Mouse (Mus musculus) testis, adult 2 months (tissue): ENCODE measurements at regions not wholly inside any gene's neighbourhood (a gene's known extent, or its start where the extent isn't known, plus 50 kb on each side); places are given as distances from the start of the nearest gene placed in this dataset.

ENCODE experiments used
- H3K27ac ChIP-seq: fragments of 200-500 bp; 2 replicates; pipeline ENCODE4 v1.5.1; 2012; ENCODE audit warnings: low read depth, low read length; ENCODE audit not compliant: control insufficient read depth, insufficient read depth
- H3K27me3 ChIP-seq: fragments of 200-500 bp; 2 replicates; pipeline ENCODE4 v1.6.1; 2012; ENCODE audit warnings: mild to moderate bottlenecking, low read length, moderate library complexity; ENCODE audit not compliant: control insufficient read depth, insufficient read depth
- H3K36me3 ChIP-seq: fragments of 200-500 bp; 2 replicates; pipeline ENCODE4 v1.6.1; 2012; ENCODE audit warnings: mild to moderate bottlenecking, low read length; ENCODE audit not compliant: control insufficient read depth, insufficient read depth
- H3K4me1 ChIP-seq: fragments of 200-500 bp; 2 replicates; pipeline ENCODE4 v1.6.1; 2012; ENCODE audit warnings: low read length; ENCODE audit not compliant: control insufficient read depth, insufficient read depth
- H3K4me3 ChIP-seq: fragments of 200-500 bp; 2 replicates; pipeline ENCODE4 v1.5.1; 2012; ENCODE audit warnings: low read depth, mild to moderate bottlenecking, low read length, moderate library complexity, mixed read lengths; ENCODE audit not compliant: control insufficient read depth
- CTCF ChIP-seq: fragments of 200-500 bp; IDR thresholded peaks from 2 replicates; pipeline ENCODE4 v1.5.1; 2012; ENCODE audit warnings: low read depth, mild to moderate bottlenecking, inconsistent platforms, low read length, moderate library complexity; ENCODE audit not compliant: control insufficient read depth, insufficient read depth, insufficient replicate concordance
- POLR2A ChIP-seq: fragments of 200-500 bp; IDR thresholded peaks from 2 replicates; pipeline ENCODE4 v1.6.1; 2012; ENCODE audit warnings: low read depth, mild to moderate bottlenecking, inconsistent platforms, low read length, moderate library complexity; ENCODE audit not compliant: control insufficient read depth

DNA sequence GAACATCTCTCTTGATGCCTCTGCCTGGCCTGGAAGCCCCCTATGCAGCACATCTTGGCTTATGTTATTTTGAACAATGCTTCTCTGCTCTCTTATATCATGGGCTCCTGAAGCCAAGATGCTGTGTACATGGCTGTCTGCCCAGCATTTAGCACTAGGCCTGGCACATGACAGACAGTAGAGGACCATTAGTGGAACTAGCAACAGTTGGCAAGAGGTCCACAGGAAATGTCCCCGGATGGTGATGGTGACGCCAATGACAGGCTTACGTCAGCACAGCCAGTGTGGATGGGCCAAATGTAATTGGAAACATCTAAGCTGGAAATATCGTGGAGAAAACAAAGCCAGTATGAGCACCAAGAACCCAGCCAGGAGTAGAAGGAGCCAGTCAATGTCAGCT is 567.1 kb upstream of the Mgmt start:
- Histone ChIP-seq H3K27me3 (no peaks in the 10 kb centered on the region), H3K36me3 (no peaks in the 10 kb centered on the region), H3K27ac (no peak overlapping the region), H3K4me3 (no peak overlapping the region), H3K4me1 (no peaks in the 10 kb centered on the region)
- TF ChIP-seq CTCF (no peak), POLR2A (no peak)

DNA sequence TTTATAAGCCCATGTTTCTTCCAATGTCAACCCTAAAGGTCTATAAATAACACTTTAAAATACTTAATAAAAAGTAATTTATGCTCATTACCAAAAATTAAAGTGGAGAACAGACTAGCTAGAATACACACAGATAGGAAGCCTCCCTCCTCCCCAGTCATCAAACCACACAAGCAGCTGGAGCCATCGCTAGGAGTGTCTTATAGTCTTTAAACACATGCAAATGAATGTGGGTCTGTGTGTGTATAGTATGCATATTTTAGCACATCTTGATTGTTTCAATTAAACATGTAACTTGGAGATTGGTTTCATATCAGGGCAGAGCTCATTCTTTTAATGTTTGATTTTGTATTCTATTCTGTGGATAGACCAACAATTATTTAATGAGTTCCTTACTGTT is 564.0 kb upstream of the Mgmt start:
- H3K4me1 ChIP-seq = no peaks in the 10 kb centered on the region
- no peaks in the 10 kb centered on the region for H3K27me3 ChIP-seq
- no peaks in the 10 kb centered on the region for H3K36me3 ChIP-seq
- H3K4me3 ChIP-seq = no peak overlapping the region
- TF ChIP-seq POLR2A (no peak), CTCF (no peak)
- no peak overlapping the region for H3K27ac ChIP-seq

DNA sequence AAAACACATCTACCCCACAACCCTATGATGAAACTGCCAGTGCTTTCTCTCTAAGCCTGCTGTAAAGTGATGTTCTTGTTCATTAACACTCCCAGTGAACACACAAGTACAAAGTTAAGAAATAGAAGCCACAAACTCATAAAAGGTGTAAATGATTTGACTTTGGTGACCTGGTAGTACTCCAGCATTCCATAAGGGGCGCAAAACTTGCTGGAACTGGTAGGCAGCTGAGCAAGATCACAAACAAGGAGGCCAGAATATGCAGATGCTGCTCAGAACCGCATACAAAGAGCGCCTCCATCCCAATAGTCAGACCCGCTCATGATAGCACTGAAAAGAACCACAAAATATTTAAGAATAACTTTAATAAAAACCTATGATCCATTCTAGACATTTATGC is 561.6 kb upstream of the Mgmt start:
- Histone ChIP-seq H3K36me3 (no peaks in the 10 kb centered on the region), H3K4me1 (no peaks in the 10 kb centered on the region), H3K27ac (no peak overlapping the region), H3K4me3 (no peak overlapping the region), H3K27me3 (no peaks in the 10 kb centered on the region)
- no peak for TF ChIP-seq CTCF
- TF ChIP-seq POLR2A = no peak

DNA sequence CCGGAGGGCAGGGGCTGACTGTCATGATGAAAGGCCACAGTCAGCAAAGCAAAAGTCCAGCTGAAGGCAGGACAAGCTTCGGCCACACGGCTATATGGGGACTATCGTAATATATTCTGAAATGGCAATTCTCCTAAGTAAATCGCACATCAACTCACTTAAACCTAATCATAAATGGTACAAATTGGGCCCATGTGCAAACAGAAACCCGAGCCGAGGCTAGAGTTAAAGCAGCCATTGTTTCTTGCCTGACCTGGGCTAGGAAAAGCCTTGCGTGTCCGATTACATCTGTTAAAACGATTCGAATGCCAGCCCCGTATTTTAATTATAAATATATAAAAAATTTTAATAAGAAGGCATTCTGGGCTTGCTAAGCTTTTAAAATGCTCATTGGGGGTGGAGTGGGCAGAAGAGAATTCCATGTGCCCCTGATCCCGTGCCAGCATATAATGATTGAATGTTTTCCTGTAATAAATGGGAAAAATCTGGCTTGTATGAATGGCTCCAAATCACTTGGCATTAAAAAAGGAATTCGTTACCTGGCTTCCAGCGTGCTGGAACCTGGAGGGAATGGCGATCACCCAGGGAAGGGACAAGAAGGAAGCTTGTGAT is 552.7 kb upstream of the Mgmt start:
- Histone ChIP-seq H3K36me3 (no peaks in the 10 kb centered on the region), H3K4me1 (no peaks in the 10 kb centered on the region), H3K27ac (no peak overlapping the region), H3K27me3 (no peaks in the 10 kb centered on the region), H3K4me3 (no peak overlapping the region)
- TF ChIP-seq CTCF (no peak), POLR2A (no peak)

DNA sequence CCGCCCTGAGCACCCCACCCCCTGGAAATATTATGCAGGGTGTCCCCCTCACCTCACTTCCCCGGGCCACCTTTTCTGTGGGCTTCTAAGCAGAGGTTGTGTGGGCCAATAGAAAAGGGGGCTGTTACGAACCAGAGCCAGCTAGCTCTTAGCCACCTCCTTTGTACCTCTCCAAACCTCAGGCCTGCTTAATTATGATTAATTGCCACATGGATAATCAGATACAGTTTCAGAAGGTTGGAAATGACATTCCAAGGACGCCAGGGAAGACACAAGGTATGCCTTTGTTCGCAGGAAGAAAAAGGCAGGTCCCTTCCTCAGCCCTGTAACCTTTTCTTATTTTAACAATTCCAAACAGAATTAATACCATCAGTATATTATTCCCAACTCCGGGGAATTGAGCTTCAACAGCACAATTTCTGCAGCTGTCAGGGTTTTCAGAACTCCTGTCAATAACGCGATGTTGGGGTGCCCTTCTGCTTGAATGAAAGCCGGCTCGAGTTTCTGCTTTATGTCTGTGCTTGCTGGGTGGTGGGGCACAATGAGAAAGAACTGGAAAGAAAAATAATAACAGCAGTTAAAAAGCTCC is 552.1 kb upstream of the Mgmt start:
- Histone ChIP-seq H3K27ac (no peak overlapping the region), H3K36me3 (no peaks in the 10 kb centered on the region), H3K4me1 (no peaks in the 10 kb centered on the region), H3K27me3 (no peaks in the 10 kb centered on the region), H3K4me3 (no peak overlapping the region)
- TF ChIP-seq CTCF = no peak
- TF ChIP-seq POLR2A = no peak

DNA sequence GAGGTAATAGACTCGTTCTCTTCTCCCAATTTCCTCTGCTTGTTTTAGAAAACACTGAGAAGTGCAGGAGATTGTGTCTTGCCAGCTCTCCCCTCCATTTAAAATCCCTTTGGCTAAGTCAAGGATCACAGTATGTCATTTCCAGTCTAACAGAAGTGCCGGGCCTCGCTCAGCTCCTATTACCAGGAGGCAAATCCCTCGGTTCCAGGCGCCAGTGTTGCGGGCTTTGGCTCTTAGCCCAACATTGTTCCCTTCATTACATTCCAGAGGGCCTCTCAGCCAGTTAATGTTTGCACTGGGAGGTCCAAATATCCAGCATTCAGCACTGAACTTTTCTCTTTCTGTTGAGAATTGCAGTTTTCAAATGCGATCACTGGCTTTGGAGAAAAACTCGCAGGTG is 551.6 kb upstream of the Mgmt start:
- H3K27me3 ChIP-seq = no peaks in the 10 kb centered on the region
- no peak overlapping the region for H3K27ac ChIP-seq
- H3K4me1 ChIP-seq = no peaks in the 10 kb centered on the region
- TF ChIP-seq POLR2A (no peak), CTCF (no peak)
- no peaks in the 10 kb centered on the region for H3K36me3 ChIP-seq
- no peak overlapping the region for H3K4me3 ChIP-seq

DNA sequence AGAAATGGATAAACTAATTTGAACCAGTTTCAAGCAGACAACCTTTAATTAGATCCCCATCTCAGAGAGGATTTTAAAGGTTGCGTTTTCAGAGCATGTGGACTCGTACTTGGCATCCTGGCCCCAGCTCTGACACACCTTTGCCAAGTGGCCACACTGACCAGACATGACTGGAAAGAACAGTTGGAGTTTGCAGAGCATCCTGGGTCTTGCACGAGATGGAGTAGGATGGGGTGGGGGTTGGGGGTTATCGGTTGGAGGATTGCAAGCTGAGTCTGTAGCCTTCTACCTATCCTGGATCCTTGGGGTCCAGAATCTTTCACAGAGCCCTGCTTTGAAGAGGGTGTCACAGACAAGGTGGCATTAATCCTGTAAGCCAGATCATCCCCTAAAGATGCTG is 550.9 kb upstream of the Mgmt start:
- no peaks in the 10 kb centered on the region for H3K36me3 ChIP-seq
- no peak overlapping the region for H3K27ac ChIP-seq

More for the DNA sequence above, 550.9 kb upstream of the Mgmt start:
- Histone ChIP-seq H3K27me3 (no peaks in the 10 kb centered on the region), H3K4me3 (no peak overlapping the region), H3K4me1 (no peaks in the 10 kb centered on the region)
- TF ChIP-seq POLR2A = no peak
- no peak for TF ChIP-seq CTCF
